8 mouse cellular contexts compared by ENCODE assay signal in the genomic region with DNA sequence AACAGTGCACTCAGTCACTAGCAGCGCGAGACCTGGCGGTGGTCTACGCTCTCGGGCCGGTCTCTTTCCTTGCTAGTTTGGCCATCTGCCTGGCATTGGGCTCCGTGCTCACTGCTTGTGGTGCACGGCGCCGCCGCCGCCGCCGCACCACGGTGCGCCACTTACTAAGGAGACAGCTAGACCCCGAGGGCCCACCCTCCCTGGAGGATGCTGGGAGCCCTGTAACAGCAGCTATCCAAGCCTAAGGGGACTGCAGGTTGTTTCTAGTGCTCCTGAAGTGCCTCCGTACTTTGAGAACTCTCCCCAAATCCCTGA. TPM values are rescaled to one million over a fixed set of nuclear protein-coding genes. Genes with fewer than 3 reads are reported as not detected.
DNase-seq lines count a peak whose midpoint lies in the region; ATAC-seq and TF ChIP-seq lines count a peak whose summit lies in the region.

No protein-coding gene starts in this region.

- ATAC-seq in heart, embryonic 14.5 days (ENCODE audit: insufficient number of reproducible peaks, insufficient read depth, low FRiP score, low read depth) = no peak
- ATAC-seq in heart, postnatal 0 days (ENCODE audit: insufficient read depth, low read depth) = no peak
- no peak for ATAC-seq in limb, embryonic 14.5 days (ENCODE audit: low FRiP score, low read depth)
- ATAC-seq in stomach, postnatal 0 days (ENCODE audit: low FRiP score, low TSS enrichment) = no peak

- peak overlapping the region in 1 of 2 experiments; percentile 19; a peak in 1 of 4 replicates for H3K4me3 ChIP-seq in heart, embryonic 14.5 days (ENCODE audit: control insufficient read depth in 1 of 2, insufficient read depth in 1 of 2, low read depth in 1 of 2, low read length in 2 of 2)
- H3K4me3 ChIP-seq in brown adipose tissue, adult 24 weeks (ENCODE audit: insufficient read depth, low read depth, low read length) = peak overlapping the region; percentile 35
- H3K4me3 ChIP-seq in heart, postnatal 0 days (ENCODE audit: low read depth, low read length) = peak overlapping the region; percentile 29
- peak overlapping the region; percentile 18 for H3K4me3 ChIP-seq in limb, embryonic 14.5 days (replicated peaks; ENCODE audit: low read length)
- peak overlapping the region; percentile 38 for H3K4me3 ChIP-seq in stomach, postnatal 0 days (ENCODE audit: low read depth, low read length)

- no peak for TF ChIP-seq EP300 in heart, postnatal 0 days (IDR thresholded peaks at IDR 0.05; ENCODE audit: low read depth)
- no peak for TF ChIP-seq EP300 in stomach, postnatal 0 days (optimal IDR thresholded peaks at IDR 0.05)

- H3K4me2 ChIP-seq in heart, embryonic 14.5 days (ENCODE audit: low read length) = peak overlapping the region; percentile 47
- H3K4me2 ChIP-seq in heart, postnatal 0 days (ENCODE audit: low read depth, low read length) = peak overlapping the region; percentile 52
- H3K4me2 ChIP-seq in limb, embryonic 14.5 days (replicated peaks; ENCODE audit: low read depth, low read length, severe bottlenecking) = peak overlapping the region; percentile 28; the same call in 1 of the 2 replicates
- H3K4me2 ChIP-seq in stomach, postnatal 0 days (replicated peaks; ENCODE audit: low read depth) = peak overlapping the region; percentile 70

- DNase-seq in heart, adult 11 months = no peak
- DNase-seq in heart, postnatal 0 days (ENCODE audit: low spot score) = no peak
- no peak for DNase-seq in limb, embryonic 14.5 days (ENCODE audit: low spot score)
- peak; percentile 35 for DNase-seq in stomach, postnatal 0 days (ENCODE audit: low spot score)
- DNase-seq in gastrocnemius, postnatal 4 days (ENCODE audit: low spot score in 2 of 2) = no peak
- DNase-seq in adrenal gland, adult (ENCODE audit: inconsistent age in 2 of 2, low spot score in 1 of 2) = no peak

- peaks cover 8% of the 10 kb centered on the region for H3K36me3 ChIP-seq in heart, embryonic 14.5 days (ENCODE audit: control insufficient read depth, insufficient read depth, low read length)
- H3K36me3 ChIP-seq in heart, postnatal 0 days (replicated peaks; ENCODE audit: control insufficient read depth, insufficient read depth, low read length) = peaks cover 3% of the 10 kb centered on the region; the same call in 1 of the 2 replicates
- H3K36me3 ChIP-seq in limb, embryonic 14.5 days (ENCODE audit: control insufficient read depth, insufficient read depth, low read length) = peaks cover 5% of the 10 kb centered on the region
- H3K36me3 ChIP-seq in stomach, postnatal 0 days (ENCODE audit: control insufficient read depth, insufficient read depth, low read length) = no peaks in the 10 kb centered on the region

- H3K27ac ChIP-seq in heart, embryonic 14.5 days (replicated peaks in 1 of 2; ENCODE audit: control insufficient read depth in 1 of 2, insufficient read depth in 1 of 2, low read depth in 2 of 2, low read length in 2 of 2) = no peak overlapping the region
- H3K27ac ChIP-seq in brown adipose tissue, adult 24 weeks (replicated peaks; ENCODE audit: low read depth, low read length) = no peak overlapping the region
- no peak overlapping the region for H3K27ac ChIP-seq in heart, postnatal 0 days (ENCODE audit: low read depth)
- H3K27ac ChIP-seq in limb, embryonic 14.5 days (replicated peaks; ENCODE audit: low read depth, low read length) = no peak overlapping the region
- H3K27ac ChIP-seq in stomach, postnatal 0 days (replicated peaks) = peak overlapping the region; percentile 13; the same call in 1 of the 2 replicates

- H3K27me3 ChIP-seq in heart, embryonic 14.5 days (ENCODE audit: control insufficient read depth, insufficient read depth, low read length) = peaks cover 79% of the 10 kb centered on the region
- peaks cover 68% of the 10 kb centered on the region for H3K27me3 ChIP-seq in heart, postnatal 0 days (ENCODE audit: control insufficient read depth, insufficient read depth, low read length)
- H3K27me3 ChIP-seq in limb, embryonic 14.5 days (ENCODE audit: control insufficient read depth, insufficient read depth, low read length) = peaks cover 58% of the 10 kb centered on the region
- peaks cover 8% of the 10 kb centered on the region; the same call in 1 of the 2 replicates for H3K27me3 ChIP-seq in stomach, postnatal 0 days (ENCODE audit: control insufficient read depth, insufficient read depth, low read length)

- no peak for TF ChIP-seq POLR2A in limb, embryonic 14.5 days (IDR thresholded peaks at IDR 0.05; ENCODE audit: borderline replicate concordance, extremely low read depth, insufficient read depth, insufficient read length)

- 2% methylated on average over 18 of the region's 18 CpGs for WGBS in heart, embryonic 14.5 days
- WGBS in heart, postnatal 0 days = under 1% methylated on average over 18 of the region's 18 CpGs
- under 1% methylated on average over 18 of the region's 18 CpGs for WGBS in limb, embryonic 14.5 days
- WGBS in stomach, postnatal 0 days = 3% methylated on average over 18 of the region's 18 CpGs

- TF ChIP-seq CTCF in heart, postnatal 0 days (IDR thresholded peaks at IDR 0.05; ENCODE audit: low read depth) = no peak
- no peak for TF ChIP-seq CTCF in stomach, postnatal 0 days (IDR thresholded peaks at IDR 0.05; ENCODE audit: low read depth)

- H3K4me1 ChIP-seq in heart, embryonic 14.5 days (ENCODE audit: control insufficient read depth in 2 of 2, insufficient read depth in 2 of 2, low read length in 2 of 2) = peaks cover 0 to 16% of the 10 kb centered on the region in 2 experiments; a peak in 3 of 4 replicates
- H3K4me1 ChIP-seq in brown adipose tissue, adult 24 weeks (ENCODE audit: control insufficient read depth, insufficient read depth, insufficient read length, low read length) = peaks cover 5% of the 10 kb centered on the region; the same call in 1 of the 2 replicates
- peaks cover 18% of the 10 kb centered on the region for H3K4me1 ChIP-seq in heart, postnatal 0 days (ENCODE audit: control insufficient read depth, insufficient read depth)
- H3K4me1 ChIP-seq in limb, embryonic 14.5 days (ENCODE audit: control insufficient read depth, insufficient read depth, low read length) = peaks cover 3% of the 10 kb centered on the region; the same call in 1 of the 2 replicates
- H3K4me1 ChIP-seq in stomach, postnatal 0 days (replicated peaks; ENCODE audit: control insufficient read depth, insufficient read depth) = peaks cover 8% of the 10 kb centered on the region; the same call in 1 of the 2 replicates

- H3K9ac ChIP-seq in heart, embryonic 14.5 days (ENCODE audit: low read length) = no peak overlapping the region
- no peak overlapping the region for H3K9ac ChIP-seq in heart, postnatal 0 days (replicated peaks; ENCODE audit: low read depth, low read length)
- no peak overlapping the region for H3K9ac ChIP-seq in limb, embryonic 14.5 days (ENCODE audit: low read depth, low read length, severe bottlenecking)
- H3K9ac ChIP-seq in stomach, postnatal 0 days (ENCODE audit: low read length) = peak overlapping the region; percentile 23; the same call in 1 of the 2 replicates

- no peaks in the 10 kb centered on the region for H3K9me3 ChIP-seq in heart, embryonic 14.5 days (ENCODE audit: control insufficient read depth, low read length)
- H3K9me3 ChIP-seq in heart, postnatal 0 days (replicated peaks; ENCODE audit: control insufficient read depth, low read length) = no peaks in the 10 kb centered on the region
- no peaks in the 10 kb centered on the region for H3K9me3 ChIP-seq in limb, embryonic 14.5 days (ENCODE audit: control insufficient read depth, low read length)
- no peaks in the 10 kb centered on the region for H3K9me3 ChIP-seq in stomach, postnatal 0 days (ENCODE audit: control insufficient read depth, low read length)

RNA-seq across cellular contexts. Expression of a gene that starts 1.1 kb away (rescaled TPM):
- not detected in 2 replicates for polyA plus RNA-seq in heart, embryonic 14.5 days (2014; fragmentation: Nextera tagmentation; extraction: Ambion mirVana)
- polyA plus RNA-seq in brown adipose tissue, adult 24 weeks (2012; ENCODE audit: insufficient read depth, insufficient read length, missing spikeins) = not detected in 2 replicates
- total RNA-seq in heart, postnatal 0 days (2014; rRNA removed; ENCODE audit: low replicate concordance) = not detected in 2 replicates
- polyA plus RNA-seq in heart, postnatal 0 days (2015; fragmentation: Nextera tagmentation; extraction: Ambion mirVana) = 1.2 TPM in 1 of 2 replicates, not detected in the other
- polyA plus RNA-seq in limb, embryonic 14.5 days (2012; rRNA removed) = 0.09 TPM in 1 of 2 replicates, not detected in the other
- 0.15 TPM in 1 of 2 replicates, not detected in the other for polyA plus RNA-seq in limb, embryonic 14.5 days (2014; fragmentation: Nextera tagmentation; extraction: Ambion mirVana)
- polyA plus RNA-seq in stomach, postnatal 0 days (2015; fragmentation: Nextera tagmentation; extraction: Ambion mirVana) = 34.9 and 42.1 TPM in 2 replicates
- not detected for total RNA-seq in gastrocnemius, postnatal 4 days (2021)

RNA-seq across cellular contexts. Expression of a gene that starts 2.8 kb away (rescaled TPM):
- polyA plus RNA-seq in heart, embryonic 14.5 days (2014; fragmentation: Nextera tagmentation; extraction: Ambion mirVana) = not detected in 2 replicates
- not detected in 2 replicates for polyA plus RNA-seq in brown adipose tissue, adult 24 weeks (2012; ENCODE audit: insufficient read depth, insufficient read length, missing spikeins)
- not detected in 2 replicates for total RNA-seq in heart, postnatal 0 days (2014; rRNA removed; ENCODE audit: low replicate concordance)
- polyA plus RNA-seq in heart, postnatal 0 days (2015; fragmentation: Nextera tagmentation; extraction: Ambion mirVana) = not detected in 2 replicates
- polyA plus RNA-seq in limb, embryonic 14.5 days (2012; rRNA removed) = not detected in 2 replicates
- not detected in 2 replicates for polyA plus RNA-seq in limb, embryonic 14.5 days (2014; fragmentation: Nextera tagmentation; extraction: Ambion mirVana)
- polyA plus RNA-seq in stomach, postnatal 0 days (2015; fragmentation: Nextera tagmentation; extraction: Ambion mirVana) = not detected in 2 replicates
- total RNA-seq in gastrocnemius, postnatal 4 days (2021) = not detected

RNA-seq across cellular contexts. Expression of a gene that starts 18.5 kb away (rescaled TPM):
- polyA plus RNA-seq in heart, embryonic 14.5 days (2014; fragmentation: Nextera tagmentation; extraction: Ambion mirVana) = 70.2 and 71.3 TPM in 2 replicates
- polyA plus RNA-seq in brown adipose tissue, adult 24 weeks (2012; ENCODE audit: insufficient read depth, insufficient read length, missing spikeins) = 18.6 and 23.7 TPM in 2 replicates
- 31.4 and 48.6 TPM in 2 replicates for total RNA-seq in heart, postnatal 0 days (2014; rRNA removed; ENCODE audit: low replicate concordance)
- 41.0 and 46.5 TPM in 2 replicates for polyA plus RNA-seq in heart, postnatal 0 days (2015; fragmentation: Nextera tagmentation; extraction: Ambion mirVana)
- 121 and 165 TPM in 2 replicates for polyA plus RNA-seq in limb, embryonic 14.5 days (2012; rRNA removed)
- 117 and 126 TPM in 2 replicates for polyA plus RNA-seq in limb, embryonic 14.5 days (2014; fragmentation: Nextera tagmentation; extraction: Ambion mirVana)
- 57.5 and 59.6 TPM in 2 replicates for polyA plus RNA-seq in stomach, postnatal 0 days (2015; fragmentation: Nextera tagmentation; extraction: Ambion mirVana)
- total RNA-seq in gastrocnemius, postnatal 4 days (2021) = 10 to 100 TPM; 64.9 to 69.0 TPM

RNA-seq across cellular contexts. Expression of a gene that starts 18.5 kb away (rescaled TPM):
- polyA plus RNA-seq in heart, embryonic 14.5 days (2014; fragmentation: Nextera tagmentation; extraction: Ambion mirVana) = 150 and 163 TPM in 2 replicates
- 41.7 and 44.0 TPM in 2 replicates for polyA plus RNA-seq in brown adipose tissue, adult 24 weeks (2012; ENCODE audit: insufficient read depth, insufficient read length, missing spikeins)
- total RNA-seq in heart, postnatal 0 days (2014; rRNA removed; ENCODE audit: low replicate concordance) = 58.9 and 110 TPM in 2 replicates
- 111 and 117 TPM in 2 replicates for polyA plus RNA-seq in heart, postnatal 0 days (2015; fragmentation: Nextera tagmentation; extraction: Ambion mirVana)
- polyA plus RNA-seq in limb, embryonic 14.5 days (2012; rRNA removed) = 124 and 135 TPM in 2 replicates
- polyA plus RNA-seq in limb, embryonic 14.5 days (2014; fragmentation: Nextera tagmentation; extraction: Ambion mirVana) = 254 and 267 TPM in 2 replicates
- polyA plus RNA-seq in stomach, postnatal 0 days (2015; fragmentation: Nextera tagmentation; extraction: Ambion mirVana) = 149 and 162 TPM in 2 replicates
- 10 to 100 TPM; 55.9 to 58.1 TPM for total RNA-seq in gastrocnemius, postnatal 4 days (2021)

RNA-seq across cellular contexts. Expression of a gene that starts 28.2 kb away (rescaled TPM):
- polyA plus RNA-seq in heart, embryonic 14.5 days (2014; fragmentation: Nextera tagmentation; extraction: Ambion mirVana) = 0.05 TPM in 1 of 2 replicates, not detected in the other
- polyA plus RNA-seq in brown adipose tissue, adult 24 weeks (2012; ENCODE audit: insufficient read depth, insufficient read length, missing spikeins) = not detected in 2 replicates
- total RNA-seq in heart, postnatal 0 days (2014; rRNA removed; ENCODE audit: low replicate concordance) = 0.46 TPM in 1 of 2 replicates, not detected in the other
- polyA plus RNA-seq in heart, postnatal 0 days (2015; fragmentation: Nextera tagmentation; extraction: Ambion mirVana) = not detected in 2 replicates
- 0.34 and 0.42 TPM in 2 replicates for polyA plus RNA-seq in limb, embryonic 14.5 days (2012; rRNA removed)
- 0.43 and 1.3 TPM in 2 replicates for polyA plus RNA-seq in limb, embryonic 14.5 days (2014; fragmentation: Nextera tagmentation; extraction: Ambion mirVana)
- polyA plus RNA-seq in stomach, postnatal 0 days (2015; fragmentation: Nextera tagmentation; extraction: Ambion mirVana) = 1.3 TPM in 2 replicates
- under 1 TPM; 0.17 to 0.26 TPM for total RNA-seq in gastrocnemius, postnatal 4 days (2021)

Comparison
In these comparisons a context has a peak if more than half of its experiments do, and no peak if none do; other contexts are left out.
1. RNA of a gene that starts 1.1 kb away (polyA plus RNA-seq): 34.9 to 42.1 TPM in stomach, postnatal 0 days; 0.09 to 0.15 TPM in limb, embryonic 14.5 days, not detected in heart, embryonic 14.5 days, 1.2 TPM in heart, postnatal 0 days and not detected in brown adipose tissue, adult 24 weeks; every median in the first group is over 10 times any median in the second.
2. Peak in every context shown above with its lines, with median percentiles within 50 percentile points of each other: H3K4me2 ChIP-seq.